Mouse (Mus musculus): ENCODE results near the gene Zfp64.

Zfp64 gene

GRCm38 (mm10) chr2:168848553-168848952, 106.8 kb downstream of the Zfp64 start:
- DNase-seq (ENCODE audit: low read depth, low spot score): no peak

- DNase-seq (ENCODE audit: low read depth, low spot score): no peak
These were observed 109.1 kb downstream of the Zfp64 start for GRCm38 (mm10) chr2:168846180-168846720.

Data from brain, adult 2 months (tissue).